Mouse (Mus musculus): ENCODE results near the gene Btg1.

The Btg1 gene

GRCm38 (mm10) chr10:96631066-96631711 lies 14.4 kb downstream of the Btg1 start:
- DNase-seq (ENCODE audit: low spot score) = no peak

GRCm38 (mm10) chr10:96632271-96633144 lies 15.7 kb downstream of the Btg1 start:
- DNase-seq (ENCODE audit: low spot score) = no peak

- DNase-seq (ENCODE audit: low spot score) = no peak
Observed at GRCm38 (mm10) chr10:96633145-96633516, 16.3 kb downstream of the Btg1 start.

- DNase-seq (ENCODE audit: low spot score) = no peak
Observed at GRCm38 (mm10) chr10:96635472-96635871, 18.7 kb downstream of the Btg1 start.

- DNase-seq (ENCODE audit: low spot score) = no peak
Observed at GRCm38 (mm10) chr10:96638477-96638876, 21.7 kb downstream of the Btg1 start.

- no peak for DNase-seq (ENCODE audit: low spot score)
Observed at GRCm38 (mm10) chr10:96642014-96642413, 25.2 kb downstream of the Btg1 start.

GRCm38 (mm10) chr10:96642751-96643150 lies 25.9 kb downstream of the Btg1 start:
- no peak for DNase-seq (ENCODE audit: low spot score)

- no peak for DNase-seq (ENCODE audit: low spot score)
Observed at GRCm38 (mm10) chr10:96645183-96645582, 28.4 kb downstream of the Btg1 start.

- no peak for DNase-seq (ENCODE audit: low spot score)
Observed at GRCm38 (mm10) chr10:96646024-96646866, 29.4 kb downstream of the Btg1 start.

GRCm38 (mm10) chr10:96646867-96647462 lies 30.2 kb downstream of the Btg1 start:
- DNase-seq (ENCODE audit: low spot score) = no peak

- DNase-seq (ENCODE audit: low spot score) = no peak
Observed at GRCm38 (mm10) chr10:96648161-96648561, 31.4 kb downstream of the Btg1 start.

- DNase-seq (ENCODE audit: low spot score) = no peak
Observed at GRCm38 (mm10) chr10:96649524-96649923, 32.7 kb downstream of the Btg1 start.

- no peak for DNase-seq (ENCODE audit: low spot score)
Observed at GRCm38 (mm10) chr10:96652372-96652771, 35.6 kb downstream of the Btg1 start.

GRCm38 (mm10) chr10:96653030-96653429 lies 36.2 kb downstream of the Btg1 start:
- no peak for DNase-seq (ENCODE audit: low spot score)

GRCm38 (mm10) chr10:96654079-96654478 lies 37.3 kb downstream of the Btg1 start:
- no peak for DNase-seq (ENCODE audit: low spot score)

- DNase-seq (ENCODE audit: low spot score) = no peak
Observed at GRCm38 (mm10) chr10:96654576-96654975, 37.8 kb downstream of the Btg1 start.

GRCm38 (mm10) chr10:96655066-96655465 lies 38.3 kb downstream of the Btg1 start:
- DNase-seq (ENCODE audit: low spot score) = no peak

- DNase-seq (ENCODE audit: low spot score) = no peak
Observed at GRCm38 (mm10) chr10:96656176-96656575, 39.4 kb downstream of the Btg1 start.

GRCm38 (mm10) chr10:96658906-96659305 lies 42.1 kb downstream of the Btg1 start:
- DNase-seq (ENCODE audit: low spot score) = no peak

- no peak for DNase-seq (ENCODE audit: low spot score)
Observed at GRCm38 (mm10) chr10:96660280-96660985, 43.6 kb downstream of the Btg1 start.

GRCm38 (mm10) chr10:96662976-96663375 lies 46.2 kb downstream of the Btg1 start:
- no peak for DNase-seq (ENCODE audit: low spot score)
